Mouse (Mus musculus) spleen, adult 12 weeks (tissue): ENCODE measurements around the gene C5ar1.
"Not testable (repeated sequence)": the region's sequence is repeated elsewhere in the genome, so short reads cannot be mapped to it uniquely, and the experiment has no call there.

Source experiments
- DNase-seq: peaks from one replicate; pipeline ENCODE4 v3.0.0; 2022; ENCODE audit warnings: low spot score

Gene C5ar1

GRCm38 (mm10) chr7:16274922-16275890 is 15.9 kb upstream of the C5ar1 start:
- no peak for DNase-seq

DNA sequence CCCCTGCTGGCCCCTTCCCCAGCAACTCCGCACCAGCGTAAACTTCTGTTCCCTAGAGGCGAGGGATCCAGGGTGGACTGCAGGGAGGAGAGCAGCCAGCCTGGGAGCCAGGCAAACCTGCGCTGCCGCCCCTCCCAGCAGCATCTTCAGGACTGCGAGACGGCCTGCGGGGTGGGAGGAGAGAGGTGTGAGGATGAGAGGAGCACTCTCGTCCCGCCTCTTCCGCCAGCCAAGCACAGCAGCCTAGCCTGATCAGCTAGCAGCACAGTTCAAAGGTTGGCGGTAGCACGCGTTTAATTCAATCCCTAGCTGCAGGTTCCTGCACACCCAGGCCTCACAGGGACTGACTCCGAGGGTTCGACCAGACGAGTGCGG is 14.4 kb upstream of the C5ar1 start:
- DNase-seq, result no peak

DNA sequence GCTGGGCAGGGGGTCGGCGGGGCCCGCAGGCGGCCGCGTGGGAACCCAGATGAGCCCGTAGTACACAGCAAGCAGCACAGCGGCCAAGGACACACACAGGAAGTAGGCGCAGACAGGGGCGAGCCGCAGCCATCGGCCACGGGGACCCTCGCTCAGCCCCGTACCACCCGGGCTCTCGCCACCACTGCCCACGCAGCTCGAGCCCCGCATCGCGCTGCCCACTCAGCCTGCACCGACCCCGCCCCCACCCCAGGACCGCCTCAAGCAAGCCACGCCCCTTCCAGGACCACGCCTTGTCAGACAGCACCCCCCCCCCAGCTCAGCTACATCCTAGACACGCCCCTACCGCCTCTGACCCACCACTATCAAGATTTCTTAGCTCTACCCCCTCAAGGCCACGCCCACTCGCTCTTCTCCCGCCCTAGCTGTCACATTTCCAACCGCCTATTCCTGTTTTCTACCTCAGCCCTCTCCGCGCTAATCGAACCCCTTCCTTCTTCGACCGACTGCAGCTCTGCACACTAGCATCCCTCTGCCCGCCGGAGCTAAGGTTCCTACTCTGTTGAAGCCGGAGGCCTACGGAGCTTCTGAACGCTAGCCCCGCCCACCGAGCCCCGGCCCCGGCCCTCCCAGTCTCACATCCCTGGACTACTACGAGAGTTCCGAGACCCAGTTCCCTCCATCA is 13.9 kb upstream of the C5ar1 start, which contains the start of gene Inafm1:
Gene Inafm1, minus strand, starts transcription at position 537 of the 685 bp plus-strand sequence.
- peak; percentile 84 for DNase-seq

DNA sequence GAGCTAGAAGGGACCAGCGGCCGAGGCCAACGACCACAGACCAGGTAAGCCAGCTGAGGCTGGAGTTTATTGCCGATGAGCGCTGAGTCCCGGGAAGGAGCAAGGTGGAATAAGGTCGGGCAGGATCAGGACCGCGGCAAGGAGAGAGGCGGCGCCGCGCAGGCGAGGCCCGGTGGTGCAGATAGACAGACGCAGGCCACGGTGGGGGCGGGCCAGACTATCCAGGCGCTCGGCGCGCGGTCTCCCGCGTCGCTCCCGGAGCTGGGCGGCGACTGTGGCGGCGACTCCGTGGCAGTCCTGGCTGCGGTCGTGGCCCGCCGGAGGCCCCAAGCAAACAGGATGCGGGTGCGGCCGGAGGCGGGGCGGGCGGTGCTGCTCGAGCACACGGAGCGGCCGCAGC is 13.3 kb upstream of the C5ar1 start:
- DNase-seq, result peak; percentile 80

DNA sequence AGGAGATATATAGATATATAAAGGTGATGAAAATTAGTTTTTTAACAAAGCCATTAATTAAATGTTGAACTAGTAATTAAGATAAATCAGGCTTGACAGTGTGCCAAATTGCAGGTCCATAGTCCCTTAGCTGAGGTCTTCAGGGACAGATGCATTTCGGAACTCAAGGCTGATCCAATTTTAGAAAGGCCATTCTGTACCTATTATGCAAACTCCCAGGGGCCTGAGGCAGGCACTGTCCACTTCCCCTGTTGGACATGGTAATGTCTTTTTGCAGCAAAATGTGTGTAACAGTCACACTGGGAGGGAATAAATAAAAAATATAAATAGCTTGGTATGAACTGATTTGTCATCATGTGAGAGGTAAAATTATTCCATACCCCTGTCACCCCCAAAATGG is 11.8 kb upstream of the C5ar1 start:
- no peak for DNase-seq

- DNase-seq, result not testable (repeated sequence)
These were observed 7.3 kb upstream of the C5ar1 start for GRCm38 (mm10) chr7:16266593-16266992.

DNA sequence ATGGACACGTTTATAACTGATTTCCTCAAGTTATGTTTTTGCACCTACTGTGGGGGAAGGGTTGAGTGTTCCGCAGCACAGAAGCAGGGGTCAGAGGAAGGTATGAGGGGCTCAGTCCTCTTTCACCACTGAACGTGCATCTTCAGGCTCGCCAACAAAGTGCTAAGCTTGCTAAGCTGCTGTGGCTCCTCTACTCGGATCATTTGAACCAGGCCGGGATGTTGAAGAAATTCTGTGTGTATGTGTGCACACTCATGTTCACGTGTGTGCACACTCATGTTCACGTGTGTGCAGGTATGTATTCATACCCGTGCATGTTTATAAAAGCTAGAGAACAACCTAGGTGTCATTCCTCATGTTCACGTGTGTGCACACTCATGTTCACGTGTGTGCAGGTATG is 6.5 kb upstream of the C5ar1 start:
- no peak for DNase-seq

DNA sequence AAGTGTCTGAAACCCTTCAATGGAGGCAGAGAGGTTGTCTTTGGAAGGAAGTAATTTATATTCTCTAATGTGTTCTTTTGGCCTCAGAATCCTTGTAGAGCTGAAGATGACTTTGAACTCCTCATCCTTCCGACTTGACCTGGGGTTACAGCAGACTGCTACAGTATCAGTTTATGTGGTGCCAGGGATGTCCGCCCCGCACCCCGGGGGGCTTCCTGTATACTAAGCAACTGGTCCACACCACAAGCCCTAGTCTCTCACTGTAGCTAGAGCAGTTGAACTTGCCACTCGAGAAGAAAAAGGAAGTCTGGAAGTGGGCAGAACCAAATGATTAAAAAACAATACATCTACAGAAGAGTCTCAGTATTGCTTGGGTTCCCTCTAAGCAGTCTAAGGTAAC is 4.5 kb upstream of the C5ar1 start:
- no peak for DNase-seq

DNA sequence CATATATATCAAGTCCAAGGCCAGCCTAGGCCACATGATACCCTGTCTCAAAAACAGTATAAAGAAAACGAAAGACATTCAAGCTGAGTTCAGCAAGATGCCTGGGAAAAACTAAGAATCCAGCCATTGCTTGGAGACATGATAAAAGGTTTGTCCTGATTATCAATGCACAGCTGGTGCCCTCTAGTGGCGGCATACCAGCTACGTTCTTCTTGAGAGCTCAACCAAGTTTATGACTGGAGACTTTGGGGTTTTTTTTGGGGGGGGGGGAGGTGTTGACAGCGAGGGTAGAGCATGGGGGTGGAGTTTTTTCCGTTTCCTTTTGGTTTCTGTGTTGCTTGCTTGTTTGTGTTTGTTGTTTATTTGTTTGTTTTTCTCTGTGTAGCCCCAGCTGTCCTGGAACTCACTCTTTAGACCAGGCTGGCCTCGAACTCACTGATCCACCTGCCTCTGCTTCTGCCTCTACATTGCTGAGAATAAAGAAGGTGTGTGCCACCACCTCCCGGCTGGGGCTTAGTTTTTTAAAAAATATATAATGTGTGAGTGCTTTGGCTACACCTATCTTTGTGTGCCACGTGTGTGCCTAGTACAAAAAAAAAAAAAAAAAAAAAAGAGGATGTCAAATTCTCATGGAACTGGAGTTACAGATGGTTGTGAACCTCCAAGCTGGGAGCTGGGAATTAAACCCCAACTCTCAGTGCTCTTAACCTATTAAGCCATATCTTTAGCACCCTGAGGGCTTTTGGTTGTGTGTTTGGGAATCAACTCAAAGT is 3.9 kb upstream of the C5ar1 start:
- DNase-seq, result peak; percentile 71

- DNase-seq, result no peak
These were observed 1.8 kb upstream of the C5ar1 start for GRCm38 (mm10) chr7:16261097-16261496.

- DNase-seq, result no peak
These were observed 1.5 kb downstream of the C5ar1 start for GRCm38 (mm10) chr7:16257830-16258229.

DNA sequence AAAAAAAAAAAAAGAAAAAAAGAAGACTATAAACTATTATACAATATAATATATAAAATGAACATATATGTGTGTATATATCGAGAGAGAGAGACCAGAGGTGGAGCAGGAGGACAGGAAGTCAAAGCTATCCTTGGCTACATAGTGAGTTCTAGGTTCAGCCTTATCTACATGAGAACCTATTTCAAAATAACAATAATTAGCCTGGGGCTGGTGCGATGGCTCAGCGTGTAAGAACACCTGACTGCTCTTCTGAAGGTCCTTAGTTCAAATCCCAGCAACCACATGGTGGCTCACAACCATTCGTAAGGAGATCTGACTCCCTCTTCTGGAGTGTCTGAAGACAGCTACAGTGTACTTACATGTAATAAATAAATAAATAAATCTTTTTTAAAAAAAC is 3.4 kb downstream of the C5ar1 start:
- not testable (repeated sequence) for DNase-seq

DNA sequence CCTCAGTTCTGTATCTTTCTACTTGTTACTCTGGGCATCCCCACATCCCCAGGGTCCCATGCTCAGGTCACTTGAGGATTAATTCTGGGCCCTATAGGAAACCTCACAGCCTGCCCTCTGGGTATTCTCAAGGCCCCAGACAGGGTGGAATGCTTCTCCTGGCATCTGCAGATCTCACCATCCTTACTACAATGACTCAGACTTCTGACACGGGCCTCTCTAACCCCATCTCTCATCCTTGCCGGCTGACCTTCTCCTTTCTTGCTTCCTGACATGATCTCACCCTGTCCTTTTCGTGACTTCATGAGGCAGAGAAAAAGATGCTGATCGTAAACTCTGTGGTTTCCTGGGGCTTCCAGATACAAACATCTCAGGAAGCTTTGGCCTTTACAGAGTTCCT is 5.1 kb downstream of the C5ar1 start:
- no peak for DNase-seq

DNA sequence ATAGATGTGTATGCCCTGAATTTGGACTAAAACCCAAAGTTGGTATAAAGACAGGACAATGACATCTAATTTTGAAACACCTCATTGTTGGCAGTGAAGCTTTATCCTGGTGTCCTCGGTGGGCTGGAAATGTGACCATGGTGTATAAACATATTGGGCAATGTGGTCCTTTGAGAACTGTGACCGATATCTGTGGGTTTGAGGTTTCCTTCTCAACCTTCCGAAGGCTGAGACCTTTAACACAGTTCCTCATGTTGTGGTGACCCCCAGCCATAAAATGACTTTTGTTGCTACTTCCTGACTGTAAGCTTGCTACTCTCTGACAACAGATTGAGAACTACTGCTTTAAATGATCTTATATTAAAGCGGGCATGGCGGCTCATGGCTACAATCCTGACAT is 8.7 kb downstream of the C5ar1 start:
- no peak for DNase-seq

GRCm38 (mm10) chr7:16245958-16246357 is 13.4 kb downstream of the C5ar1 start:
- DNase-seq, result no peak

GRCm38 (mm10) chr7:16244067-16244466 is 15.3 kb downstream of the C5ar1 start, which contains the start of gene C5ar2:
Gene C5ar2 (minus strand): TSS chr7:16244154.
- no peak for DNase-seq

- DNase-seq, result no peak
These were observed 17.1 kb downstream of the C5ar1 start for GRCm38 (mm10) chr7:16242198-16242597.

DNA sequence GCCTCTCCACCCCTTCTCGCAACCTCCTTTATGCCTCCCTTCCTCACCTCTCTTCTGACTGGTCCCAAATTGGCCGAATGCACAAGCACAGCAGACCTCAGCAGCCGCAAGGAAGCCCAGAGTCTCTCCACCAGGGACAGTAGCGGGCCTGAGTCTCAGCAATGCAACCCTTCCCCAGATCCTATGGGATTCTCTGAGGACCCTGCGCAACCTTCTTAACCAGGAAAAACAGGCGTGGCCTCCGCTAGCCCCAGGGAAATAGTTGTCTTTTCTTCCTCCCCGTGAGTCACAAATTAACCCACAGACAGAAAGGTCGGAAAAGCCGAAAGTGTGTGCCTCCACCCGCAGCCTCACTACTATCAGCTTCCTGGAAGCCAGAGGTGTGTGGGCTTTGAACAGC is 17.6 kb downstream of the C5ar1 start:
- DNase-seq, result no peak

GRCm38 (mm10) chr7:16240978-16241303 is 18.4 kb downstream of the C5ar1 start:
- DNase-seq, result no peak

- no peak for DNase-seq
These were observed 18.9 kb downstream of the C5ar1 start for GRCm38 (mm10) chr7:16240281-16240977.

GRCm38 (mm10) chr7:16239554-16239997 is 19.8 kb downstream of the C5ar1 start:
- DNase-seq, result no peak

GRCm38 (mm10) chr7:16229869-16230268 is 29.5 kb downstream of the C5ar1 start:
- no peak for DNase-seq
